Mouse (Mus musculus): ENCODE results near the gene Ndrg4.

DNA sequence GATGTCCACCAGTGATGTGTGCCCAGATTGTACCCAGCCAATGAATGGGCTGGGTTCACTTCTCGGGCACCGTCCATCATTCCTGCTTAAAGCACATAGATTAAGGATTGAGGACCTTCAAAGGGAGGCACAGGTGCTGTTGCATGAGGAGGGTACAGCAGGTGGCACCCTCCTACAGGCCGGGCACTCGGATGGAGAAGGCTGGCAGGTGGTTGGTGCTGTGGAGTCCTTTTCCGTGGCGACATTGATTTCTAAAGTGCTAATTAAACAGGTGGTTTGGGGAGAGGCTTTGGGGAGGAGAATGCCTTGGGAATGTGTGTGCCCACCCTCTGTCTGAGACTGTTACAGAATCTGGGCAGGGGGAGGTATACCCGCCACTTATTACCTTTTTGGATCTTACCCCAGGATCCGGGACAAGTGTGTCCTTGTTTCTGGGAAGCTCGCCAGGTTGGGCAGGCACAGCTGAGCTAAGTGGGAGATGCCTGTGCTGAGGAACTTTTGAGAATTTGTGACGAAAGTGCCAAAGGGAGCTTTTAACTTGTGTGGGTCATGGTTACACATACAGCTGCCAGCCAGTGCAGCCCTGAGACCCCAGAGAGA, 11.4 kb downstream of the Ndrg4 start:
- TF ChIP-seq CEBPB (IDR thresholded peaks at IDR 0.05; ENCODE audit: insufficient read depth, poor library complexity, severe bottlenecking) (no peak), USF1 (IDR thresholded peaks at IDR 0.05; ENCODE audit: low read depth) (no peak), SRF (IDR thresholded peaks at IDR 0.05; ENCODE audit: control insufficient read depth, insufficient read length, low read depth) (no peak), POLR2AphosphoS2 (IDR thresholded peaks at IDR 0.05; ENCODE audit: insufficient read length, low read depth) (no peak), MYOD1 (IDR thresholded peaks at IDR 0.05; ENCODE audit: control insufficient read depth in 1 of 3, insufficient read length in 2 of 3, low read depth in 2 of 3) (peak in 2 of 3 experiments; percentile 35 to 67)

Measured in myocyte (in vitro differentiated cells).